Mouse (Mus musculus) stomach, postnatal 0 days (tissue): ENCODE results near the gene Myh7.

Experiments used
- CTCF ChIP-seq: IDR thresholded peaks from 2 replicates; pipeline ENCODE4 v1.5.1; 2016; ENCODE audit warnings: antibody characterized with exemption, low read depth, mild to moderate bottlenecking, moderate library complexity
- EP300 ChIP-seq: optimal IDR thresholded peaks from 2 replicates; pipeline ENCODE3; 2016; ENCODE audit warnings: antibody characterized with exemption

DNA sequence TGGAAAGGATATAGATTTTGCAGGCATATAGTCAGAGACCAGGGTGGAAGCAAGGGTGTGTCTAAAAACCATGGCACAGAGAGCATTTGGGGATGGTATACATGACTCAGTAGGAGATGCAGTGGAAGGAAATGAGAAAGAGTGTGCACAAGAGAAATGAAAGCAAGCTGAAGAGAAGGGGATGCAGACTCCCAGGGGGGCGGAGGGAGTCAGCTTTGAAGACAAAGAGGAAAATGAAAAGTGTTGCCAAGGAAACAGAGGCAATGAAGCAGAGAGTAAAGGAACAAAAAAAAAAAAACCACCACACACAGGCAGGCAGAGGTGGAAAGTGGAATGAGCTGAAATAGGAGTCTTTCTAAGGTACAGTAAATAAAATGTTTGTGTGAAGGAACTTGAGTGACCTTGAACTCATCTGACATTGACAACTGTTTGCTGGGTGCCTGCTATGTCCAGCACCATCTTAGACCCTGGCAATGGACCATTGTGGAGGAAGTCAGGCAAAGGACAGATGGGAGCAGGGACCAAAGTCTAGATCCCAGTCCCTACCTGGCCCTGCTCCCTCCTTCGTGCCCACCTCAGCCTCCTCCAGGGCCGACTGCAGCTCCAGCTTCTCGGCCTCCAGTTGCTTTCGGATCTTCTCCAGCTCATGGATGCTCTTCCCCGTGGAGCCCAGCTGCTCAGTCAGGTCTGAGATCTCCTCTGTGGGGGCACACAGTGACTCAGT, 20.2 kb downstream of the Myh7 start:
- TF ChIP-seq CTCF (no peak), EP300 (no peak)
